Mouse (Mus musculus) E14TG2a.4 (cell line): Measurements from ENCODE around the gene Hcar2.

Experiments
- CTCF ChIP-seq: conservative IDR thresholded peaks from 2 replicates; pipeline ENCODE4 v1.5.1; 2014; ENCODE audit warnings: low read length
- POU5F1 ChIP-seq: IDR thresholded peaks from 2 replicates; pipeline ENCODE4 v1.6.1; 2014; ENCODE audit warnings: low read length, borderline replicate concordance

GRCm38 (mm10) chr5:123883891-123884290, 18.6 kb upstream of the Hcar2 start:
- TF ChIP-seq POU5F1 (no peak), CTCF (no peak)
